Mouse (Mus musculus) hindbrain, embryonic 12.5 days (tissue): ENCODE measurements around the gene Fam205a4. TPM values are rescaled to one million over a fixed set of nuclear protein-coding genes. Genes with fewer than 3 reads are reported as not detected.
"Not testable (repeated sequence)": the region's sequence is repeated elsewhere in the genome, so short reads cannot be mapped to it uniquely, and the experiment has no call there.

Experiments
- ATAC-seq: fragments of 200-750 bp; cut with Nextera tagmentation; 2 replicates; pipeline ENCODE4 v1.8.0; 2017; ENCODE audit warnings: moderate TSS enrichment; ENCODE audit not compliant: low FRiP score
- H3K27ac ChIP-seq: fragments of 300-500 bp; sonication (generic); 2 replicates; pipeline ENCODE4 v1.5.1; 2016; ENCODE audit warnings: mild to moderate bottlenecking
- H3K27me3 ChIP-seq: fragments of 300-500 bp; sonication (generic); 2 replicates; pipeline ENCODE4 v1.6.1; 2016; ENCODE audit warnings: mild to moderate bottlenecking
- H3K36me3 ChIP-seq: fragments of 300-500 bp; sonication (generic); 2 replicates; pipeline ENCODE4 v1.6.1; 2016; ENCODE audit warnings: mild to moderate bottlenecking
- H3K4me1 ChIP-seq: fragments of 300-500 bp; sonication (generic); 2 replicates; pipeline ENCODE4 v1.6.1; 2016
- H3K4me2 ChIP-seq: fragments of 300-500 bp; sonication (generic); replicated peaks from 2 replicates; pipeline ENCODE4 v1.6.1; 2016; ENCODE audit warnings: mild to moderate bottlenecking
- H3K4me3 ChIP-seq: fragments of 300-500 bp; sonication (generic); 2 replicates; pipeline ENCODE4 v1.5.1; 2016; ENCODE audit warnings: mild to moderate bottlenecking
- H3K9ac ChIP-seq: fragments of 300-500 bp; sonication (generic); 2 replicates; pipeline ENCODE4 v1.6.1; 2016; ENCODE audit warnings: mild to moderate bottlenecking, moderate library complexity
- H3K9me3 ChIP-seq: fragments of 300-500 bp; sonication (generic); replicated peaks from 2 replicates; pipeline ENCODE4 v1.6.1; 2016; ENCODE audit warnings: mild to moderate bottlenecking
- WGBS: fragments of 180-500 bp; shearing (Covaris S2); methylation state at CpG from one replicate; pipeline ENCODE4 v1.1.7; 2016; 5-methylcytosine and 5-hydroxymethylcytosine counted together
- polyA plus RNA-seq: library from polyadenylated mRNA; unstranded; fragments of >200 nt; fragmentation: Nextera tagmentation; extraction: Ambion mirVana; gene quantifications from 2 replicates; pipeline ENCODE4 v1.2.1, GENCODE M21; 2016

Fam205a4 gene
- polyA plus RNA-seq = 0.06 and 0.26 TPM in 2 replicates

DNA sequence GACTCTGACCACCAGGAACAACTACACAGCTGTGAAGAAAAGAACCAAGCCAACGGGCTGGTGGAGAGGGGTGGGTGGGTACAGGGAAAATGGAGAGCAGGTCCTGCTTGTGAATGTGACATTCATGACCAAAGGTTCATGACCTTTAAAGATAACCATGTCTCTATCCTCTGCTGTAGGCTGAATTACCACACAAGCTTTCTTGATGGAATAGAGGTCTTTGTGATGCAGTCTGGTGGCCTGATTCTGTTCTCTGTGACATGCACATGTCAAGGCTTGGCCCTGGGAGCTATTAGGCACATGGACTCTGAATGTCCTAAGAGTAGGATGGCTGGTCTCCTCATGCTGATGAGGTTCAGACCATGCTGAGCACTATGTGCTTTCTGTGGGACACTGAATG lies at the start of gene Fam205a4:
Gene Fam205a4 (plus strand): TSS at position 301 of the 400 bp plus-strand sequence.
- H3K27ac ChIP-seq, H3K4me3 ChIP-seq, H3K4me1 ChIP-seq, H3K4me2 ChIP-seq, ATAC-seq, H3K27me3 ChIP-seq, H3K36me3 ChIP-seq, H3K9me3 ChIP-seq, H3K9ac ChIP-seq: not testable (repeated sequence)
- WGBS = no CpG with 5 or more reads among the region's 1 CpGs

DNA sequence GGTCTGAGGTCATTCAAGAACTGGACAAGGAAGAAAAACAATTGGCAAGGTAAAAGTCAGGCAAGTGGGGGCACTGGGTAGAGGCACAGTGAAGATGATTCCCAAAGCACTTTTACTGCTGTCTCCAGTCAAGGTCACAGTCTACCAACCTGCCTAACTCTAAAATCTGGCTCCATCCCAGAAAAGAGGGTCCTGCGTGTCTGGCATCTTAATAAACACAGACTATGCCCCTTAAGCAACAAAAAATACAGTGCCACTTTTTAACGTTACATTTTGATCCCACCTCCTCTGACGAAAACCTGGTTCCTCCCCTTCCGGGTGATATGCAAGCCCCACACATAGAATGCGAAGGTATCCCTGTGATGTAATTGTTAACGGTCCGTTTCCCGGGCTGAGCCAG lies 24.6 kb upstream of the Fam205a4 start, which contains the start of gene Gm20878:
Gene Gm20878 (plus strand): TSS at position 301 of the 400 bp plus-strand sequence.
- H3K27me3 ChIP-seq, H3K36me3 ChIP-seq, H3K4me3 ChIP-seq, H3K9me3 ChIP-seq, H3K27ac ChIP-seq, H3K4me1 ChIP-seq, H3K9ac ChIP-seq, H3K4me2 ChIP-seq, ATAC-seq: not testable (repeated sequence)
- WGBS = no CpG with 5 or more reads among the region's 8 CpGs

Other genes with a start within 250 kb of the Fam205a4 start
- gene Dctn3, start 242.9 kb upstream of the Fam205a4 start, polyA plus RNA-seq = 191 and 199 TPM in 2 replicates
- gene Arid3c, start 234.9 kb upstream of the Fam205a4 start, polyA plus RNA-seq = 1.1 TPM in 2 replicates
- gene Galt, start 210.8 kb upstream of the Fam205a4 start, polyA plus RNA-seq = 31.0 and 33.4 TPM in 2 replicates
- gene Sigmar1, start 209.9 kb upstream of the Fam205a4 start, polyA plus RNA-seq = 54.2 and 58.9 TPM in 2 replicates
- gene Ccl27a, start 191.8 kb upstream of the Fam205a4 start, polyA plus RNA-seq = 133 and 134 TPM in 2 replicates
- gene Gm21541, start 62.4 kb upstream of the Fam205a4 start, polyA plus RNA-seq = not detected in 2 replicates
- 5.6 and 5.9 TPM in 2 replicates for gene Gm20878, start 24.5 kb upstream of the Fam205a4 start, polyA plus RNA-seq
- gene Gm21093, start 68.7 kb downstream of the Fam205a4 start, polyA plus RNA-seq = 0.14 and 0.57 TPM in 2 replicates
- not detected in 2 replicates for gene Gm3893, start 125.1 kb downstream of the Fam205a4 start, polyA plus RNA-seq
- 1.3 TPM in 1 of 2 replicates, not detected in the other for gene Gm13304, start 148.8 kb downstream of the Fam205a4 start, polyA plus RNA-seq
- not detected in 2 replicates for gene Gm13306, start 187.4 kb downstream of the Fam205a4 start, polyA plus RNA-seq
- gene Gm13305, start 202.5 kb downstream of the Fam205a4 start, polyA plus RNA-seq = not detected in 2 replicates